Mouse (Mus musculus) hindbrain, embryonic 12.5 days (tissue): ENCODE measurements around the gene Srf. TPM values are rescaled to one million over a fixed set of nuclear protein-coding genes. Genes with fewer than 3 reads are reported as not detected.

Experiments used
- ATAC-seq: fragments of 200-750 bp; cut with Nextera tagmentation; 2 replicates; pipeline ENCODE4 v1.8.0; 2017; ENCODE audit warnings: moderate TSS enrichment; ENCODE audit not compliant: low FRiP score
- H3K27ac ChIP-seq: fragments of 300-500 bp; sonication (generic); 2 replicates; pipeline ENCODE4 v1.5.1; 2016; ENCODE audit warnings: mild to moderate bottlenecking
- H3K27me3 ChIP-seq: fragments of 300-500 bp; sonication (generic); 2 replicates; pipeline ENCODE4 v1.6.1; 2016; ENCODE audit warnings: mild to moderate bottlenecking
- H3K36me3 ChIP-seq: fragments of 300-500 bp; sonication (generic); 2 replicates; pipeline ENCODE4 v1.6.1; 2016; ENCODE audit warnings: mild to moderate bottlenecking
- H3K4me1 ChIP-seq: fragments of 300-500 bp; sonication (generic); 2 replicates; pipeline ENCODE4 v1.6.1; 2016
- H3K4me2 ChIP-seq: fragments of 300-500 bp; sonication (generic); replicated peaks from 2 replicates; pipeline ENCODE4 v1.6.1; 2016; ENCODE audit warnings: mild to moderate bottlenecking
- H3K4me3 ChIP-seq: fragments of 300-500 bp; sonication (generic); 2 replicates; pipeline ENCODE4 v1.5.1; 2016; ENCODE audit warnings: mild to moderate bottlenecking
- H3K9ac ChIP-seq: fragments of 300-500 bp; sonication (generic); 2 replicates; pipeline ENCODE4 v1.6.1; 2016; ENCODE audit warnings: mild to moderate bottlenecking, moderate library complexity
- H3K9me3 ChIP-seq: fragments of 300-500 bp; sonication (generic); replicated peaks from 2 replicates; pipeline ENCODE4 v1.6.1; 2016; ENCODE audit warnings: mild to moderate bottlenecking
- WGBS: fragments of 180-500 bp; shearing (Covaris S2); methylation state at CpG from one replicate; pipeline ENCODE4 v1.1.7; 2016; 5-methylcytosine and 5-hydroxymethylcytosine counted together
- microRNA-seq: library from miRNA; unstranded; fragments of <30 nt; microRNA quantifications from one replicate; pipeline ENCODE4, GENCODE M21; 2017
- polyA plus RNA-seq: library from polyadenylated mRNA; unstranded; fragments of >200 nt; fragmentation: Nextera tagmentation; extraction: Ambion mirVana; gene quantifications from 2 replicates; pipeline ENCODE4 v1.2.1, GENCODE M21; 2016

The Srf gene
- polyA plus RNA-seq, 1 experiment from 2014 or later, result 5.9 TPM

GRCm38 (mm10) chr17:46503847-46504638, 51.9 kb downstream of the Srf start:
- 84% methylated on average over 14 of the region's 14 CpGs for WGBS
- Histone ChIP-seq H3K9ac (no peak overlapping the region), H3K36me3 (peaks cover 27% of the 10 kb centered on the region), H3K4me1 (no peaks in the 10 kb centered on the region; the same call in 1 of the 2 replicates), H3K4me3 (no peak overlapping the region), H3K27ac (no peak overlapping the region), H3K4me2 (no peak overlapping the region), H3K9me3 (no peaks in the 10 kb centered on the region), H3K27me3 (no peaks in the 10 kb centered on the region; the same call in none of the 2 replicates)
- no peak for ATAC-seq

GRCm38 (mm10) chr17:46502775-46503174, 53.2 kb downstream of the Srf start:
- Histone ChIP-seq H3K9ac (no peak overlapping the region), H3K27me3 (no peaks in the 10 kb centered on the region; the same call in none of the 2 replicates), H3K4me2 (no peak overlapping the region), H3K27ac (no peak overlapping the region), H3K36me3 (peaks cover 30% of the 10 kb centered on the region), H3K4me1 (0 out of 2 replicates have a peak, but pooled peaks cover under 1% of the 10 kb centered on the region), H3K9me3 (no peaks in the 10 kb centered on the region), H3K4me3 (no peak overlapping the region)
- WGBS, result 93% methylated on average over 2 of the region's 2 CpGs
- ATAC-seq, result no peak

Small RNA genes within 50 kb of the gene (microRNA-seq; reads per million reads assigned to microRNA genes)
- not detected for gene Mir6976

Other genes with a start within 250 kb of the Srf start
- gene Abcc10, start 227.8 kb downstream of the Srf start, polyA plus RNA-seq, result 9.7 and 10.8 TPM in 2 replicates
- 24.4 and 25.3 TPM in 2 replicates for gene Zfp318, start 172.4 kb downstream of the Srf start, polyA plus RNA-seq
- 0.57 and 0.95 TPM in 2 replicates for gene Crip3, start 127.2 kb downstream of the Srf start, polyA plus RNA-seq
- gene Slc22a7, start 117.7 kb downstream of the Srf start, polyA plus RNA-seq, result not detected in 2 replicates
- 5.3 and 6.6 TPM in 2 replicates for gene Ttbk1, start 68.5 kb downstream of the Srf start, polyA plus RNA-seq
- gene Dnph1, start 59.5 kb downstream of the Srf start, polyA plus RNA-seq, result 35.3 and 35.5 TPM in 2 replicates
- gene Cul9, start 9.8 kb downstream of the Srf start, polyA plus RNA-seq, result 14.1 and 14.9 TPM in 2 replicates
- 80.9 and 81.9 TPM in 2 replicates for gene Ptk7, start 73.3 kb upstream of the Srf start, polyA plus RNA-seq
- gene Klc4, start 89.8 kb upstream of the Srf start, polyA plus RNA-seq, result 37.8 and 40.0 TPM in 2 replicates
- 79.7 and 88.2 TPM in 2 replicates for gene Mrpl2, start 90.1 kb upstream of the Srf start, polyA plus RNA-seq
- gene Cul7, start 94.2 kb upstream of the Srf start, polyA plus RNA-seq, result 52.1 and 53.0 TPM in 2 replicates
- 54.2 and 61.8 TPM in 2 replicates for gene Rrp36, start 118.2 kb upstream of the Srf start, polyA plus RNA-seq
- gene Mea1, start 122.6 kb upstream of the Srf start, polyA plus RNA-seq, result 178 and 183 TPM in 2 replicates
- gene Klhdc3, start 124.7 kb upstream of the Srf start, polyA plus RNA-seq, result 139 and 141 TPM in 2 replicates
- 103 and 106 TPM in 2 replicates for gene Ppp2r5d, start 148.9 kb upstream of the Srf start, polyA plus RNA-seq
- gene Pex6, start 155.3 kb upstream of the Srf start, polyA plus RNA-seq, result 33.9 and 38.0 TPM in 2 replicates
- gene Gnmt, start 173.0 kb upstream of the Srf start, polyA plus RNA-seq, result 0.33 and 0.49 TPM in 2 replicates
- 58.7 and 61.6 TPM in 2 replicates for gene Cnpy3, start 196.0 kb upstream of the Srf start, polyA plus RNA-seq
- gene Ptcra, start 207.5 kb upstream of the Srf start, polyA plus RNA-seq, result 0.17 and 0.53 TPM in 2 replicates
- gene 2310039H08Rik, start 216.5 kb upstream of the Srf start, polyA plus RNA-seq, result 41.1 and 54.7 TPM in 2 replicates
- gene Rpl7l1, start 226.5 kb upstream of the Srf start, polyA plus RNA-seq, result 130 and 141 TPM in 2 replicates